Mouse (Mus musculus) lung, postnatal 0 days (tissue): ENCODE results near the gene Abcf2. TPM values are rescaled to one million over a fixed set of nuclear protein-coding genes. Genes with fewer than 3 reads are reported as not detected.

Experiments
- ATAC-seq: fragments of 200-750 bp; cut with Nextera tagmentation; 2 replicates; pipeline ENCODE4 v1.8.0; 2017; ENCODE audit warnings: moderate library complexity
- DNase-seq: peaks from one replicate; pipeline ENCODE4 v3.0.0-alpha.2; 2016; ENCODE audit warnings: low spot score
- H3K27ac ChIP-seq: fragments of 300-500 bp; sonication (generic); 2 replicates; pipeline ENCODE4 v1.5.1; 2014; ENCODE audit warnings: antibody characterized with exemption, mild to moderate bottlenecking, low read length, mixed read lengths
- H3K27me3 ChIP-seq: fragments of 300-500 bp; sonication (generic); replicated peaks from 2 replicates; pipeline ENCODE4 v1.6.1; 2014; ENCODE audit warnings: low read length, mixed read lengths; ENCODE audit not compliant: insufficient read depth
- H3K36me3 ChIP-seq: fragments of 300-500 bp; sonication (generic); 2 replicates; pipeline ENCODE4 v1.6.1; 2014; ENCODE audit warnings: low read length, mixed read lengths; ENCODE audit not compliant: insufficient read depth
- H3K4me1 ChIP-seq: fragments of 300-500 bp; sonication (generic); 2 replicates; pipeline ENCODE4 v1.6.1; 2014; ENCODE audit warnings: antibody characterized with exemption, low read depth, low read length, mixed read lengths; ENCODE audit not compliant: insufficient read depth
- H3K4me2 ChIP-seq: fragments of 300-500 bp; sonication (generic); replicated peaks from 2 replicates; pipeline ENCODE4 v1.6.1; 2014; ENCODE audit warnings: low read depth, mild to moderate bottlenecking, low read length, moderate library complexity, mixed read lengths
- H3K4me3 ChIP-seq: fragments of 300-500 bp; sonication (generic); 2 replicates; pipeline ENCODE4 v1.5.1; 2014; ENCODE audit warnings: low read depth, low read length
- H3K9ac ChIP-seq: fragments of 300-500 bp; sonication (generic); replicated peaks from 2 replicates; pipeline ENCODE4 v1.6.1; 2014; ENCODE audit warnings: low read depth, mild to moderate bottlenecking
- H3K9me3 ChIP-seq: fragments of 300-500 bp; sonication (generic); 2 replicates; pipeline ENCODE4 v1.6.1; 2016; ENCODE audit warnings: low read length, mixed read lengths
- CTCF ChIP-seq: IDR thresholded peaks from 2 replicates; pipeline ENCODE4 v1.5.1; 2016; ENCODE audit warnings: antibody characterized with exemption, mild to moderate bottlenecking
- EP300 ChIP-seq: IDR thresholded peaks from 2 replicates; pipeline ENCODE4 v1.6.1; 2016; ENCODE audit warnings: antibody characterized with exemption, mild to moderate bottlenecking, control low read depth
- WGBS: fragments of 180-500 bp; shearing (Covaris S2); extraction: QIAGEN DNeasy Blood & Tissue Kit; methylation state at CpG from one replicate; pipeline ENCODE4 v1.1.7; 2014; 5-methylcytosine and 5-hydroxymethylcytosine counted together
- polyA plus RNA-seq: library from polyadenylated mRNA; unstranded; fragments of >200 nt; fragmentation: Nextera tagmentation; extraction: Ambion mirVana; gene quantifications from 2 replicates; pipeline ENCODE4 v1.2.1, GENCODE M21; 2015

The Abcf2 gene
- polyA plus RNA-seq, 1 experiment from 2014 or later = 47.7 TPM

- Histone ChIP-seq H3K4me2 (no peak overlapping the region), H3K9ac (no peak overlapping the region), H3K36me3 (no peaks in the 10 kb centered on the region), H3K27ac (no peak overlapping the region), H3K4me3 (no peak overlapping the region), H3K9me3 (no peaks in the 10 kb centered on the region), H3K27me3 (no peaks in the 10 kb centered on the region), H3K4me1 (peaks cover 6% of the 10 kb centered on the region; the same call in 1 of the 2 replicates)
- ATAC-seq (no peak), DNase-seq (no peak)
- 9% methylated on average over 5 of the region's 5 CpGs for WGBS
- TF ChIP-seq EP300 (no peak), CTCF (no peak)
Observed at GRCm38 (mm10) chr5:24609388-24609787, 32.1 kb upstream of the Abcf2 start.

GRCm38 (mm10) chr5:24605980-24606665 is 28.9 kb upstream of the Abcf2 start:
- H3K27me3 ChIP-seq = no peaks in the 10 kb centered on the region
- no peak overlapping the region for H3K4me2 ChIP-seq
- no peak for DNase-seq
- ATAC-seq = no peak
- H3K27ac ChIP-seq = no peak overlapping the region
- 25% methylated on average over 14 of the region's 14 CpGs for WGBS
- peaks cover 18% of the 10 kb centered on the region; the same call in 1 of the 2 replicates for H3K4me1 ChIP-seq
- H3K9ac ChIP-seq = no peak overlapping the region
- no peaks in the 10 kb centered on the region for H3K9me3 ChIP-seq
- no peaks in the 10 kb centered on the region for H3K36me3 ChIP-seq
- no peak overlapping the region for H3K4me3 ChIP-seq
- TF ChIP-seq EP300 (no peak), CTCF (no peak)

GRCm38 (mm10) chr5:24605321-24605979 is 28.2 kb upstream of the Abcf2 start:
- peaks cover 20% of the 10 kb centered on the region; the same call in 1 of the 2 replicates for H3K4me1 ChIP-seq
- TF ChIP-seq EP300 (no peak), CTCF (no peak)
- no peak for ATAC-seq
- H3K4me2 ChIP-seq = peak overlapping the region; percentile 60
- no peaks in the 10 kb centered on the region for H3K9me3 ChIP-seq
- peak overlapping the region; percentile 80 for H3K4me3 ChIP-seq
- DNase-seq = no peak
- H3K27ac ChIP-seq = peak overlapping the region; percentile 91; the same call in 1 of the 2 replicates
- H3K27me3 ChIP-seq = no peaks in the 10 kb centered on the region
- peak overlapping the region; percentile 46; the same call in 1 of the 2 replicates for H3K9ac ChIP-seq
- 13% methylated on average over 6 of the region's 6 CpGs for WGBS
- no peaks in the 10 kb centered on the region for H3K36me3 ChIP-seq

DNA sequence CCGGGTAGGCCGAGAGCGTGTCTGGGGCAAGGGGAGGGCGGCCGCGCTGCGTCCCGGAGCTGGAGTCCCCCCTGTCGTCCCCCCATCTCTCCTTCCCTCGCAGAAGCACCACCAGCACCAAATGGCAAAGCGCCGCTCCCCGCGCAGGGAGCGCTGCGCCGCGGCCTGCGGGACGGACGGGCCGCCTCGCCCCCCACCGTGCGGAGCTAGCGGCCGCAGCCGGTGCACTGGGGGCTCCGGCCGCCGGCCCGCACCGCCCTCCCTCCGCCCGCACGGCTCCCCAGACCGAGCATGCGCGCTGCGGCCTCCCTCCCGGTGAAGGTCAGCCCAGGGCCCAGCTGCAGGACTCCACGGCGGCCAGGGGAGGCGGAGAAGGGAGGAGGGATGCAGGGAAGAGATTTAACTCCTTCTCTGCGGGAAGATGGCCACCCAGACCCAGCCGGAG is 27.4 kb upstream of the Abcf2 start:
- peak; percentile 82 for ATAC-seq
- peak; percentile 67 for TF ChIP-seq CTCF
- TF ChIP-seq EP300 = no peak

GRCm38 (mm10) chr5:24604080-24604655 is 26.9 kb upstream of the Abcf2 start:
- no peaks in the 10 kb centered on the region for H3K9me3 ChIP-seq
- H3K9ac ChIP-seq = peak overlapping the region; percentile 46; the same call in 1 of the 2 replicates
- peaks cover 20% of the 10 kb centered on the region; the same call in 1 of the 2 replicates for H3K4me1 ChIP-seq
- H3K36me3 ChIP-seq = no peaks in the 10 kb centered on the region
- no peaks in the 10 kb centered on the region for H3K27me3 ChIP-seq
- no peak for TF ChIP-seq EP300
- TF ChIP-seq CTCF = no peak
- ATAC-seq (no peak), DNase-seq (no peak)
- peak overlapping the region; percentile 80 for H3K4me3 ChIP-seq
- peak overlapping the region; percentile 60 for H3K4me2 ChIP-seq
- WGBS = 17% methylated on average over 12 of the region's 12 CpGs
- H3K27ac ChIP-seq = peak overlapping the region; percentile 91

More for the DNA sequence above, 27.4 kb upstream of the Abcf2 start:
- Histone ChIP-seq H3K27ac (peak overlapping the region; percentile 91), H3K4me1 (peaks cover 20% of the 10 kb centered on the region; the same call in 1 of the 2 replicates), H3K4me2 (peak overlapping the region; percentile 60), H3K4me3 (peak overlapping the region; percentile 80), H3K9me3 (no peaks in the 10 kb centered on the region), H3K36me3 (no peaks in the 10 kb centered on the region), H3K27me3 (no peaks in the 10 kb centered on the region), H3K9ac (peak overlapping the region; percentile 46; the same call in 1 of the 2 replicates)
- 0% methylated on average over 37 of the region's 46 CpGs for WGBS
- peak; percentile 95 for DNase-seq

DNA sequence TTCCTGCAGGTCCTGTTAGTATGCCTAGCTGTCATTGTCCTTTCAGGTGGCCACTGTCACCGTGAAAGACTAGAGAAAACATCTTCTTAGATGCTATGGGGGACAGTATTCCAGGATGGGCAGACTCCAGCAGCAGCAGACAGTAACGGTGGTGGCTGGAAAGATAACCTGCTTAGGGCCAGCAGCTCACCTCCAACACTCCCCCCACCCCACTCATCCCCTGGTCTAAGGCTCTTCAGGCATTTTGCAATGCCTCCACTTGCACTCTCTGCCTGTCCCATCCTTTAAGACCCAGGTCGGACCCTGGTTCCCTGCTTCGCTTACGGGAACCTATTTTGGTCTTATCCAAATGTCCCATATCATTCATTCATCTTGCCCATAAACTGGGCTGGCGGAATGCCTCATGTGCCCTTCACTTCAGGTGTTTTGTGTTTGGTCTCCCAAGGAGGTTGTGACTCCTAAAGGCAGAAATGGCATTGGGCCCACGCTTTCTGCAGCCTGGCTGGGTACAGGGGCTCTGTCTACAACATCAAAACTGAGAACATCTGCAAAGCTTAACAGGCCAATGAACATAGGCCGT is 26.3 kb upstream of the Abcf2 start:
- Histone ChIP-seq H3K27ac (peak overlapping the region; percentile 97), H3K4me1 (peaks cover 24% of the 10 kb centered on the region; the same call in 1 of the 2 replicates), H3K4me2 (peak overlapping the region; percentile 96), H3K4me3 (peak overlapping the region; percentile 62; the same call in 1 of the 2 replicates), H3K27me3 (no peaks in the 10 kb centered on the region), H3K36me3 (no peaks in the 10 kb centered on the region), H3K9ac (no peak overlapping the region; the same call in 1 of the 2 replicates), H3K9me3 (no peaks in the 10 kb centered on the region)
- ATAC-seq (no peak), DNase-seq (no peak)
- TF ChIP-seq CTCF (no peak), EP300 (no peak)
- WGBS = 63% methylated on average over 8 of the region's 8 CpGs
